Mouse (Mus musculus) ES-Bruce4 (cell line): ENCODE measurements around the gene Arhgap15. TPM values are rescaled to one million over a fixed set of nuclear protein-coding genes. Genes with fewer than 3 reads are reported as not detected.

Experiments
- H3K27ac ChIP-seq: 2 replicates; pipeline ENCODE4 v1.5.1; 2012; ENCODE audit warnings: low read length, inconsistent platforms; ENCODE audit not compliant: insufficient read depth
- H3K27me3 ChIP-seq: 2 replicates; pipeline ENCODE4 v1.6.1; 2012; ENCODE audit warnings: mild to moderate bottlenecking, low read length, inconsistent platforms; ENCODE audit not compliant: control insufficient read depth, poor library complexity, insufficient read depth, severe bottlenecking
- H3K36me3 ChIP-seq: 2 replicates; pipeline ENCODE4 v1.6.1; 2012; ENCODE audit warnings: inconsistent platforms, mild to moderate bottlenecking, low read length, moderate library complexity; ENCODE audit not compliant: control insufficient read depth, poor library complexity, insufficient read depth, severe bottlenecking
- H3K4me1 ChIP-seq: one replicate; pipeline ENCODE4 v1.8.1; 2011; ENCODE audit warnings: low read length; ENCODE audit not compliant: control insufficient read depth, insufficient read depth
- H3K4me3 ChIP-seq: 2 replicates; pipeline ENCODE4 v1.5.1; 2011; ENCODE audit warnings: low read depth, mild to moderate bottlenecking, low read length
- H3K9ac ChIP-seq: 2 replicates; pipeline ENCODE4 v1.6.1; 2012; ENCODE audit warnings: low read depth, mild to moderate bottlenecking, inconsistent platforms; ENCODE audit not compliant: poor library complexity, severe bottlenecking
- H3K9me3 ChIP-seq: replicated peaks from 2 replicates; pipeline ENCODE4 v1.6.1; 2012; ENCODE audit warnings: mild to moderate bottlenecking, low read length, inconsistent platforms; ENCODE audit not compliant: control insufficient read depth, poor library complexity, insufficient read depth, severe bottlenecking
- CTCF ChIP-seq: IDR thresholded peaks from one replicate; pipeline ENCODE4 v1.8.1; 2011; ENCODE audit warnings: low read depth, low read length
- EP300 ChIP-seq: IDR thresholded peaks from 2 replicates; pipeline ENCODE4 v1.6.1; 2011; ENCODE audit warnings: low read depth, low read length; ENCODE audit not compliant: insufficient read depth
- POLR2A ChIP-seq: IDR thresholded peaks from one replicate; pipeline ENCODE4 v1.8.1; 2011; ENCODE audit warnings: low read length; ENCODE audit not compliant: insufficient read depth
- polyA plus RNA-seq: library from polyadenylated mRNA; stranded (reverse); fragments of >200 nt; gene quantifications from 2 replicates; pipeline ENCODE4 v1.2.4, GENCODE M21; 2011; ENCODE audit warnings: low read depth; ENCODE audit not compliant: missing spikeins, insufficient read depth, insufficient read length

Gene Arhgap15
- polyA plus RNA-seq, 1 experiment = not detected

DNA sequence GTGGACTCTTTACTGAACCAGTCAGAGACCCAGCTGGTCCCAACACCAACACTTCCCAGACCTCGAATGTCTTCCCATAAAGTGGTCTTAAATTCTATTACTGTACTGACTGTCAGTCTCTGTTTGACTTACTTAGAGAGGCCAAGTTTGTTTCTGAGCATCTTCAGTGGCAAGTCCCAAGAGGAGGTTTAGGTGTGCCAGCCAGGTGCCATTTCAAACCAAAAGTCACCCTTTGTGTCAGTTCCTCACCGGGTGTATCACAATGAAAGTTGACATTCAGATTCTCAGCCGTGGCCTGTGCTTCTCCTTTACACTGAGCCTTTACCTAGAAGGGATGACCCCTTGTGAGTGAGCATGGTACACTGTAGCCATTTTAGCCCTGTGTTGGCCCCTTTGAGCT is 560.5 kb downstream of the Arhgap15 start:
- Histone ChIP-seq H3K9ac (no peak overlapping the region), H3K4me3 (no peak overlapping the region), H3K9me3 (no peaks in the 10 kb centered on the region), H3K27me3 (no peaks in the 10 kb centered on the region), H3K4me1 (no peaks in the 10 kb centered on the region), H3K27ac (no peak overlapping the region), H3K36me3 (no peaks in the 10 kb centered on the region)
- no peak for TF ChIP-seq POLR2A
- no peak for TF ChIP-seq EP300
- no peak for TF ChIP-seq CTCF

DNA sequence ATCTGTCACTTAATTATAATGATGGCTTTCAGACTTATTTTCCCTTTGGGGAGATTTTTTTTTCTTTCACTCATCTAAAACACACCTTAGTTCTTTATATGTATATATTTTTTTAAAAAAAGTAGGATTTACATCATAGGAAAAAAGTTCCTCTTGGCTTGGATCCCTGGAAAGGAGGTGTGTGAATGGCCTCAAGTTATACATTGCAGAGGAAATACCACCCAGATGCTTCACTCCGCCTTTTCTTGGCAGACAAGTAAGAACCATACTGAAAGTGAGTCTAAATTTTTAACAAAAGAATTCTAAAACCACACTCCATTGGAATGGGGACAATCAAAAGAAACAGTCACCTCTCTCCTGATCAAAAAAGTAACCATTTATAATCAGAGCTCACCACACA is 560.9 kb downstream of the Arhgap15 start:
- H3K36me3 ChIP-seq = no peaks in the 10 kb centered on the region
- no peak overlapping the region for H3K9ac ChIP-seq
- no peak overlapping the region for H3K27ac ChIP-seq
- H3K27me3 ChIP-seq = no peaks in the 10 kb centered on the region
- TF ChIP-seq POLR2A (no peak), EP300 (no peak), CTCF (no peak)
- H3K4me1 ChIP-seq = no peaks in the 10 kb centered on the region
- H3K9me3 ChIP-seq = no peaks in the 10 kb centered on the region
- H3K4me3 ChIP-seq = no peak overlapping the region

DNA sequence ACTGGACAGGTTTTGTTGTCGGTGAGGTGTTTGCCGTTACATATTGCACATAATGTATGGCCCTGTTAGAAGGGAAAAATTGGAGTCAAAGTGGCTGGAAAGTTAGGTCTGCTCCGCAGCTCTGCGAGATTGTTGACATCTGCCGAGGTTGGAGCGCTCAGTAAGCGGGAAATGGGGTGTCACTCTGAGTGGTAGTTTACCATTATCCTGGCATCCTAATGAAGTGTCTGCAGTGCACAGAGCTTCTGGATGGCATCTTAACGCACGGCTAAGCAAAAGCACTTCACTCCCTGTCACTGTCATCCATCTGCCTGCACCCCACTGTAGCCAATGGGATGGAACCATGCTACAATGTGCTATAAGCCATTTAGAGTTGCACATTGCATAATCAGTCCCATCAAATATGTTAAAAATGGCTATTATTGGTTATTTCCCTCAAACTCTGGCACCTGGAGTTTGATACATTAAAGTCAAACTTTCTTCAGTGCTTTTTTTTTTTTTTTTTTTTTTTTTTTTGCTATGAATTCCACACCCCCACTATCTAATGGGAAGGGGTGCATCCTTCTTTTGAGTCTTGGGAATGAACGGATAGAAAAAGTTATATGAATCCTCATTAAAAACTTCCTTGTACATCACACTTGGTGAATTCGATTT is 561.6 kb downstream of the Arhgap15 start:
- H3K9me3 ChIP-seq = no peaks in the 10 kb centered on the region
- no peaks in the 10 kb centered on the region for H3K27me3 ChIP-seq
- TF ChIP-seq CTCF (no peak), POLR2A (no peak), EP300 (no peak)
- no peak overlapping the region for H3K9ac ChIP-seq
- H3K4me1 ChIP-seq = no peaks in the 10 kb centered on the region
- H3K4me3 ChIP-seq = no peak overlapping the region
- H3K36me3 ChIP-seq = no peaks in the 10 kb centered on the region
- H3K27ac ChIP-seq = no peak overlapping the region

DNA sequence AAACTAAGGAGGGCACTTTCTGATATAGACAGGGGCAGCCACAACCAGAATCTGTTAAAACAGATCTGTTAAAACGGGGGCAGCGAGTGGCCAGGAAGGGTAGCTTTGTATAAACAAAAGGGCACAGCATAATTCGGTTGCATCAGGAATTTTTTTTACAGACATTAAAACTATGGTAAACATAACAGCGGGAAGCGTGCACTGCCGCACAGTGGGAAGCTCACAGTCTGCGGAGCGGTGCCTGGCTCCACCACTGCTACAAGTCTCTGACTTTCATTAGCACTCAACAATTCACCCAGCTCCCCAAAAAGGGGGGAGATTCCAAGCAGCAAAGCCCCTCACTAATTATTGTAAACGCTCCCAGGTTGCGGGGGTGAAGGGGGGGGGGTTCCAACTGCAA is 562.6 kb downstream of the Arhgap15 start:
- Histone ChIP-seq H3K9me3 (no peaks in the 10 kb centered on the region), H3K27ac (no peak overlapping the region), H3K4me1 (no peaks in the 10 kb centered on the region), H3K27me3 (no peaks in the 10 kb centered on the region), H3K4me3 (no peak overlapping the region), H3K36me3 (no peaks in the 10 kb centered on the region), H3K9ac (no peak overlapping the region)
- TF ChIP-seq EP300 = no peak
- no peak for TF ChIP-seq CTCF
- TF ChIP-seq POLR2A = no peak

DNA sequence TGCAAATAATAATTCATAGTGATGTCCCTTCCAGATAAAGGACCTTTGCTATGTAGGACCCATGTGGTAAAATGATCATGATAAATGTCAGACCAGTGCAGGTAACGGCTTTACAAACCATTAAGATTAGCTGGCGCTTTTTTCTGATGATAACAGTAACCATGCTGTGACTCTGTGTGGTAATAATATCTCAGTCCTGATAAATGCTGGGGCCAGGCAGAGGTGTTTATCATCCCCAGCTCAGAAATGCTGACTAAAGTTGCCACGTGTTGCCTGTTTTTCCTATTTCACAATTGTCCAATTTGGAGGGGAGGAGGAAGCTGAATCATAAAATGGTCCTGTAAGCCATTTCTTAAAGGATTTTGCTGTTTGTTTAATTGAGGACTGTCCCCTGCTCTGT is 564.9 kb downstream of the Arhgap15 start:
- H3K4me1 ChIP-seq = no peaks in the 10 kb centered on the region
- TF ChIP-seq EP300 = no peak
- H3K27ac ChIP-seq = no peak overlapping the region
- no peaks in the 10 kb centered on the region for H3K9me3 ChIP-seq
- H3K4me3 ChIP-seq = no peak overlapping the region
- no peaks in the 10 kb centered on the region for H3K36me3 ChIP-seq
- no peak overlapping the region for H3K9ac ChIP-seq
- no peaks in the 10 kb centered on the region for H3K27me3 ChIP-seq

DNA sequence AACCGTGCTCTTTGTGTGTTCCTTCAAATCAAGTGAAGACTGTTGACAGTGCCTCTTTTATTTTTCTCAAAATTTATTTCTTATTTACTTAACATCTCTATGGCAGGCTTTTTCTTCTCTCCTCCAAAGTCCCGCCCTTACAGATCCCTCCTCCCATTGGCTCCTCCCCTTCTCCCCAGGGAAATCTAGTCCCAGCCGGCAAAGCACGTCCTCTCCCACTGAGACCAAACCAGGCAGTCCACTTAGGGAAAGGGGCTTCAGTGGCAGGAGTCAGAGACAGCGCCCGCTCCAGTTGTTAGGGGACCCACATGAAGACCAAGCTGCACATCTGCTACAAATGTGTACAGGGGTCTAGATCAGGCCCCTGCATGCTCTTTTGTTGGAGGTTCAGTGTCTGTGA is 569.8 kb downstream of the Arhgap15 start:
- no peak for TF ChIP-seq EP300
- no peak for TF ChIP-seq CTCF
- no peak for TF ChIP-seq POLR2A

DNA sequence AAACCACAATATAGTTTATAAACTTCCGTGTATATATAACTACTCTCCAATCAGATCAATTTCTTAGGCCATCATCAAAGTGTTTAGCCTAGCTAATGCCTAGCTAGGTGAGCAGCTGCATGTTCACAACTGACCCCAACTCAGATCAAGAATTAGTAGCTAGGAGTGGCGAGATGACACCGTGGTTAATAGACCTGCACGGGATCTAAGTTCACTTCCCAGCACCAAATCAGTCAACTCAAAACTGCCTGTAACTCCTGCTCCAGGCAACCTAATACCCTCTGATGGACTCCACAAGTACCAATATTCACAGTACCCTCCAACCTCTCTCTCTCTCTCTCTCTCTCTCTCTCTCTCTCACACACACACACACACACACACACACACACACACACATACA is 570.9 kb downstream of the Arhgap15 start:
- Histone ChIP-seq H3K27me3 (no peaks in the 10 kb centered on the region), H3K9ac (no peak overlapping the region), H3K36me3 (no peaks in the 10 kb centered on the region), H3K9me3 (no peaks in the 10 kb centered on the region), H3K4me1 (no peaks in the 10 kb centered on the region), H3K27ac (no peak overlapping the region), H3K4me3 (no peak overlapping the region)
- TF ChIP-seq POLR2A = no peak
- TF ChIP-seq EP300 = no peak
- TF ChIP-seq CTCF = no peak

More for the DNA sequence above, 569.8 kb downstream of the Arhgap15 start:
- Histone ChIP-seq H3K27ac (no peak overlapping the region), H3K4me1 (no peaks in the 10 kb centered on the region), H3K4me3 (no peak overlapping the region), H3K9me3 (no peaks in the 10 kb centered on the region), H3K27me3 (no peaks in the 10 kb centered on the region), H3K9ac (no peak overlapping the region), H3K36me3 (no peaks in the 10 kb centered on the region)
